Mouse (Mus musculus) bone marrow, adult 2 months (tissue): Measurements from ENCODE around the gene Bicd2.

Experiments used
- CTCF ChIP-seq: fragments of 200-500 bp; IDR thresholded peaks from 2 replicates; pipeline ENCODE4 v1.5.1; 2011; ENCODE audit warnings: low read length, control low read depth; ENCODE audit not compliant: control insufficient read depth, insufficient read depth
- POLR2A ChIP-seq: fragments of 200-500 bp; IDR thresholded peaks from 2 replicates; pipeline ENCODE4 v1.6.1; 2011; ENCODE audit warnings: low read depth, mild to moderate bottlenecking, control low read depth, low read length, borderline replicate concordance; ENCODE audit not compliant: control insufficient read depth

DNA sequence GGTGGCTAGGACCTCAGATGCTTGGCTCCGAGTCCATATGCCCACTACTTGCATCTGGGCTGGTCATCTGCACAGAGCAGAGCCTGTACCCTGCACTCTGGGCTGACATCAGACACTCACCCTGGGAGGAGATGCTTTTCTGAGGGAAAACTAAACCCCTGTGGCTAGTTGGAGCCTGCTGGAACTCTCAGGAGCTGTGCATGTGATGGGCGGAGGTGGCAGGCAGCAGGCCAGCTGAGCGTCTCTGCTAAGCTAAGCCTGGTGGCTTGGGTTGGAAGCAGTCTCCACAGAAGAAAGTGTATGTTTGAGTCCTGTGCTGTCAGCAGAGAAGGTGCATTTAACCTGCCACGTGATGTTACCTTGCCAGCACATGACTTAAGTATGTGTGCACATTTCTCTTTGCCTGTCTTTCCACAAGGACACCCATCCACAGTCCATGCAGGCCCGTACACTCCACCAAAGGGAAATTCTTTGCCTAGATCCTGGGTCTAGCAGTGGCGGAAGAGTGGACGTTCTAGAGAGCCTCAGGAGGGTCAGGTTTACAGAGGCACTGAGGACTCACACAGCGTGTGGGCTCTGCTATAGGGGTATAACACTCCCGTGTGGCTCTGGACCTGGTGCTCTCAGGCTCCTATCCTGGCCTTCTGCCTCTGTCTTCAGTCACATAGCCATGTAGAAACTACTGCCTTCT, 31.1 kb downstream of the Bicd2 start:
- TF ChIP-seq POLR2A, result no peak
- no peak for TF ChIP-seq CTCF
